8 mouse cellular contexts compared by ENCODE assay signal in genomic region chr2:160731839-160732261, GRCm38 (mm10). TPM values are rescaled to one million over a fixed set of nuclear protein-coding genes. Genes with fewer than 3 reads are reported as not detected.
DNase-seq lines count a peak whose midpoint lies in the region; ATAC-seq and TF ChIP-seq lines count a peak whose summit lies in the region.

No protein-coding gene starts in this region.

- peak overlapping the region; percentile 96 for H3K4me2 ChIP-seq in heart, embryonic 15.5 days
- peak overlapping the region; percentile 98 for H3K4me2 ChIP-seq in liver, embryonic 15.5 days

- peaks cover 9% of the 10 kb centered on the region for H3K27me3 ChIP-seq in forebrain, embryonic 10.5 days (ENCODE audit: poor library complexity, severe bottlenecking)
- 0 out of 2 replicates have a peak, but pooled peaks cover 3% of the 10 kb centered on the region for H3K27me3 ChIP-seq in heart, embryonic 15.5 days
- peaks cover 51% of the 10 kb centered on the region for H3K27me3 ChIP-seq in liver, embryonic 15.5 days

- under 1% methylated on average over 32 of the region's 32 CpGs for WGBS in forebrain, embryonic 10.5 days
- WGBS in heart, embryonic 15.5 days, result under 1% methylated on average over 32 of the region's 32 CpGs
- WGBS in liver, embryonic 15.5 days (ENCODE audit: insufficient replicate concordance), result under 1% methylated on average over 32 of the region's 32 CpGs
- 0% methylated on average over 32 of the region's 32 CpGs for WGBS in olfactory bulb, adult 2 months

- no peak for TF ChIP-seq CTCF in olfactory bulb, adult 2 months (IDR thresholded peaks at IDR 0.05; ENCODE audit: insufficient read depth, low read depth, low read length)

- H3K4me1 ChIP-seq in forebrain, embryonic 10.5 days, result peaks cover 55% of the 10 kb centered on the region
- H3K4me1 ChIP-seq in heart, embryonic 15.5 days (replicated peaks), result peaks cover 59% of the 10 kb centered on the region
- peaks cover 34% of the 10 kb centered on the region for H3K4me1 ChIP-seq in liver, embryonic 15.5 days (replicated peaks)
- H3K4me1 ChIP-seq in olfactory bulb, adult 2 months (ENCODE audit: control insufficient read depth, insufficient read depth, low read length), result peaks cover 38% of the 10 kb centered on the region

- peak overlapping the region; percentile 96 for H3K9ac ChIP-seq in heart, embryonic 15.5 days
- peak overlapping the region; percentile 73 for H3K9ac ChIP-seq in liver, embryonic 15.5 days

- peak overlapping the region; percentile 97 for H3K4me3 ChIP-seq in forebrain, embryonic 10.5 days
- peak overlapping the region; percentile 92 for H3K4me3 ChIP-seq in heart, embryonic 15.5 days
- peak overlapping the region; percentile 90 for H3K4me3 ChIP-seq in liver, embryonic 15.5 days (replicated peaks)
- H3K4me3 ChIP-seq in olfactory bulb, adult 2 months (ENCODE audit: insufficient read depth, low read depth, low read length), result peak overlapping the region; percentile 74

- peak; percentile 21 for ATAC-seq in heart, embryonic 15.5 days (replicated peaks; ENCODE audit: insufficient number of reproducible peaks, insufficient read depth, low FRiP score, low read depth)
- ATAC-seq in liver, embryonic 15.5 days (ENCODE audit: insufficient read depth), result peak; percentile 1; the same call in 1 of the 2 replicates
- ATAC-seq in inflammation-experienced regulatory T-cells, adult 6 months, result no peak

- no peak for TF ChIP-seq POLR2A in olfactory bulb, adult 2 months (IDR thresholded peaks at IDR 0.05; ENCODE audit: insufficient read depth, low read depth, low read length)

- H3K9me3 ChIP-seq in forebrain, embryonic 10.5 days, result no peaks in the 10 kb centered on the region
- H3K9me3 ChIP-seq in heart, embryonic 15.5 days (replicated peaks), result no peaks in the 10 kb centered on the region
- no peaks in the 10 kb centered on the region for H3K9me3 ChIP-seq in liver, embryonic 15.5 days (replicated peaks)

- DNase-seq in 416B (ENCODE audit: low read depth), result peak; percentile 68
- DNase-seq in adrenal gland, postnatal 25 days, result peak; percentile 59
- peak; percentile 66 for DNase-seq in forebrain, embryonic 10.5 days (ENCODE audit: extremely low spot score, low spot score)
- DNase-seq in kidney, postnatal 14 days, result peak; percentile 86

- peaks cover 33% of the 10 kb centered on the region for H3K36me3 ChIP-seq in forebrain, embryonic 10.5 days (replicated peaks)
- H3K36me3 ChIP-seq in heart, embryonic 15.5 days, result peaks cover 5% of the 10 kb centered on the region; the same call in 1 of the 2 replicates
- H3K36me3 ChIP-seq in liver, embryonic 15.5 days (replicated peaks), result no peaks in the 10 kb centered on the region

- peak overlapping the region; percentile 100 for H3K27ac ChIP-seq in forebrain, embryonic 10.5 days
- H3K27ac ChIP-seq in heart, embryonic 15.5 days, result peak overlapping the region; percentile 94
- H3K27ac ChIP-seq in liver, embryonic 15.5 days (replicated peaks), result 0 out of 2 replicates have a peak overlapping the region, but pooled peaks have one; percentile 55
- H3K27ac ChIP-seq in olfactory bulb, adult 2 months (ENCODE audit: insufficient read depth, low read depth, low read length), result peak overlapping the region; percentile 54; the same call in 1 of the 2 replicates

RNA-seq across cellular contexts. Expression of gene Plcg1, which starts 0.8 kb away (rescaled TPM):
- 63.3 and 90.9 TPM in 2 replicates for total RNA-seq in adrenal gland, postnatal 25 days (2021)
- polyA plus RNA-seq in forebrain, embryonic 10.5 days (2016; fragmentation: Nextera tagmentation; extraction: Ambion mirVana), result 59.3 and 61.7 TPM in 2 replicates
- polyA plus RNA-seq in heart, embryonic 15.5 days (2015; fragmentation: Nextera tagmentation; extraction: Ambion mirVana), result 25.3 and 32.7 TPM in 2 replicates
- polyA plus RNA-seq in liver, embryonic 15.5 days (2015; fragmentation: Nextera tagmentation; extraction: Ambion mirVana), result 4.5 and 5.2 TPM in 2 replicates
- polyA plus RNA-seq in olfactory bulb, adult 2 months (2012; ENCODE audit: insufficient read depth, insufficient read length, low replicate concordance, missing spikeins), result 89.7 and 164 TPM in 2 replicates
- polyA plus RNA-seq in inflammation-experienced regulatory T-cells, adult 6 months (2017; shearing (Covaris generic)), result 10 to 100 TPM; 40.1 to 81.0 (median 60.7) TPM
